Mouse (Mus musculus): ENCODE data around the gene Hoxd4.

Hoxd4 gene

DNA sequence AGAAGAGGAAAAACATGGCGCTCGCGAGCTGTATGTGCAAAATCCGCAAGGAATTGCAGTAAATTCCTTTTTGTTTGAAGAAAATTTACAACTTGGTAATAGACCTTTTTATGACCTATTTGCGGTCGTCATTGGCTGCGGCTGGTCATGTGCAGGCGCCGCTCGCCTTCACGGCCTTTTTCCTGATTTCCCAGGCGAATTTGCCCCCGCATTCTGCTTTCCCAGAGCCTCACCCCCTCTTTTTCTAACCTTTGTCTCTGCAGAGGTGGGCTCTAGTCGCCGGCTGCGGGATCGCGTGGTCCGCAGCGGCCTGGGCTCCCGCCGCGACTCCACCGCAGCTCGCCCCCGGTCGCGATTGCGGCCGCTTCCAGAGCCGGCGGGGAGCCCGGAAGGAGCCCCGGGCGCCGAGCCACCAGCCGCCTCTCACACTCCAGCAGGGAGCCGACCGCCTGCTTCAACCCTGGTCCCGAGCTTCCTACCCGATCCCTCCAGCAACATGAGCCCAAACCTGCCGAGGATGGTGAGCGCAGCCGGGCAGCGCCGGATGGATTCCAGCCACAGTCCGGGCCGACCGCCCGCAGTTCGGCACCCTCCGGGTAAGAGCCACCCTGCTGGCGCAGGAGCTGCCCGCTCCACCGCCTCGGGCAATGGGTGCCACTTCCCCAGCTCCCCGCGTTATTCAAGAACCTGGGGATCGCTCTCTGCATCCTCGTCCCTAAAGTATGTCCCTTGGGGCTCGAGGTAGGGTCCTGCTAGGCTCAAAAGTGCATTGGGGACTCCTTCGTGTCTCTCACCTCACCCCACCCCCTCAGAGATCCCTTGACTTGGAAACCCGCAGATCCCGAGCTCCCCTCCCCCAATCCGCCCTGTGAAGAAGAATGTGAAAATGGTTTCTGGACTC lies at the start of gene Hoxd4, which contains the start of gene Hoxd3:
Gene Hoxd4 (plus strand): TSS at position 209 of the 901 bp plus-strand sequence.
Gene Hoxd3 (plus strand): TSS at position 207 of the 901 bp plus-strand sequence.
- no peak for DNase-seq (ENCODE audit: low spot score)

- peak; percentile 61 for DNase-seq (ENCODE audit: low spot score)
These were observed 48.3 kb upstream of the Hoxd4 start for GRCm38 (mm10) chr2:74663291-74663925.

GRCm38 (mm10) chr2:74666411-74666810 lies 45.3 kb upstream of the Hoxd4 start:
- no peak for DNase-seq (ENCODE audit: low spot score)

DNA sequence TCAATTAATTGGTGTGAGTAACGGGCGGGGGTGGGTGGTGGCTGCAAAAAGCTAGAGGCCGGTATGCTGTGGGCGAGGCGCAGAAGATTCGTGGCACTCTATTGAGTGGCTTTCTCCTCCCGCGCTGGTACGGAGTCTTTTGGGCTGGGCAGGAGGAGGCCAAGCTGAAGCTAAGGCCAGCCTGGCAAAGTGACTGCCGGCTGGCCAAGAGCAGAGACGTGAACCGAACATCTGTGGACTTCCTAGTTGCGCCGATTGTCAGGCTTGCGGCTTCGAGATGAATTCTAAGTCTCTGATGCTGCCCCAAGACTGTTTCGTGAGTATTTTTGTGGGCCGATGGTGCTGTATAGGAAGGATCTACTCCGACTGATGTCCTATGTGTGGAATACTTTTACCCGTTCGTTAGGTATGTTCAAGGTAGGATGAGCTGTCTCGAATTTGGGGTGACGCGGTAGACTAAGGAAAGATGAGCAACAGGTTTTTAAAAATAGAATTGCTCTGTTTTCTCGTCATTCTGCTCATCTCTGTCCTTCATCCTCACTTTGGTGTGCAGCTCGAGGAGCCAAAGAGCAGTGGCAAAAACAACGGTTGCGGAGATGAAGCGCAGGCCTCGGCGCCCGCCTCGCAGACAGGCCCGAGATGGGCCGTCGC lies 44.4 kb upstream of the Hoxd4 start:
- DNase-seq (ENCODE audit: low spot score) = no peak

DNA sequence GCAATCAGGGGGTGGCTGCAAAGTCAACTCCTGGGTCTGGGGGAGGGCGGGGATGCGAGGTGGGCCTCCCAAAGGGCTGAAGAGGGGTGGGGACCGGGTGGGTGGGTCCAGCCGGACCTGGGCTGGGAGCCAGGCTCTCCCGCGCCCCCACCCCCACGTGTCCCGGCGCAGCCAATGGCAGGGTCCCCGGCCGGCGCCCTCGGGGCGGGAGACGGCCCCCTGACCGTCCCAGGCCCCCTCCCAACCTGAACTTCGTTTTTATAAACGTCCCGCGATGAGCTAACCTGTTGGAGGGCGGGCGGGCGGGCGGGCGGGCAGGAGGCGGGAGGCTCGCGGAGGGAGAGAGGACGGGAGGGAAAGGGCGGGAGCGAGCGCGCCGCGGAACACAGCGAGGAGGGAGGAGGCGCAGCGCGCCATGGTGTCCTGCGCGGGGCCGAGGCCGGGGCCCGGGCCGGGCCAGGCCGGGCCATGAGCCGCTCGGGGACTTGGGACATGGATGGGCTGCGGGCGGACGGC lies 43.8 kb upstream of the Hoxd4 start, which contains the start of gene Hoxd13:
Gene Hoxd13 (plus strand): TSS at position 469 of the 516 bp plus-strand sequence.
- DNase-seq (ENCODE audit: low spot score) = no peak

DNA sequence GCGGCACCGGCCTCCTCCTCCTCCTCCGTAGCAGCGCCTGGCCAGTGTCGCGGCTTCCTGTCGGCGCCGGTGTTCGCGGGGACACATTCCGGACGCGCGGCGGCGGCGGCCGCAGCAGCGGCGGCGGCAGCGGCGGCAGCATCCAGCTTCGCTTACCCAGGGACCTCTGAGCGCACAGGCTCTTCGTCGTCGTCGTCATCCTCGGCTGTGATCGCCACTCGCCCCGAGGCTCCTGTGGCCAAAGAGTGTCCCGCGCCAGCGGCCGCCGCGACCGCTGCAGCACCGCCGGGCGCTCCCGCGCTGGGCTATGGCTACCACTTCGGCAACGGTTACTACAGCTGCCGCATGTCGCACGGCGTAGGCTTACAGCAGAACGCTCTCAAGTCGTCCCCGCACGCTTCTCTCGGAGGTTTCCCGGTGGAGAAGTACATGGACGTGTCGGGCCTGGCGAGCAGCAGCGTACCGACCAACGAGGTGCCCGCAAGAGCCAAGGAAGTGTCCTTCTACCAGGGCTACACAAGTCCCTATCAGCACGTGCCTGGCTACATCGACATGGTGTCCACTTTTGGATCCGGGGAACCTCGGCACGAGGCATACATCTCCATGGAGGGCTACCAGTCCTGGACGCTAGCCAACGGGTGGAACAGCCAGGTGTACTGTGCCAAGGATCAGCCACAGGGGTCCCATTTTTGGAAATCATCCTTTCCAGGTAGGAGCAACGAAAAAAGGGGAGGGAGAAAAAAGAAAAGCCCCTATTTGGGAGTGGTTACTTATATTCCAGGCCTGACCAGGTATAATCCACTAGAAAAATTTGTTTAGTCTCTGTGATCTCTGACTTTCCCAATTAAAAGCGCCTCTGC lies 43.1 kb upstream of the Hoxd4 start:
- no peak for DNase-seq (ENCODE audit: low spot score)

GRCm38 (mm10) chr2:74669230-74669578 lies 42.5 kb upstream of the Hoxd4 start:
- DNase-seq (ENCODE audit: low spot score) = no peak

GRCm38 (mm10) chr2:74669650-74670235 lies 42.0 kb upstream of the Hoxd4 start:
- DNase-seq (ENCODE audit: low spot score) = no peak

DNA sequence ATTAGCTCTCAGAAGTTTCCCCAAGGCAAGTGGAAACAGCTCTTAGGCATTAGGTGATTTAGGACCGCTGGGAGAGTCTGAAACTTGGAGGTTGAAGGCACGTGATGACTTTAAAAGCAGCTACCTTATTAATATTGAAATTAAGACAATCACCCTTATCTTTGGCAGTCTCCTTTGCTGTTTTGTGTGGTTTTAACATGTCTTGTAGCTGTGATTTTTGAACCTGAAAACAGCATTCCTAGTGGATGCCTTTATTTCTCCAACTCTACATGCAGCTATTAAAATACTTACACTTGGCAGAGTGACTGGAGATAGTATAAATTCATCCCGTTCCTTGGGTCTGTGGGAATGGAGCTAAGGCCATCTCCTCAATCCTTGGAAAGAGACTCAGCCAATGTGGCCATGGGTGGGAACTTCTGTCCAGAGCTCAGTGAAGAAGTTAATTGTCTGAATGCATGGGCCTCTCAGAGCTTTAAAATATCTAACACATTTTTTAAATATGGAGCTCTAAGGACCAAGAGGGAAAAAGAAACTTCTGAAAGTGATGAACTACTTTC lies 41.0 kb upstream of the Hoxd4 start:
- DNase-seq (ENCODE audit: low spot score) = no peak

GRCm38 (mm10) chr2:74671847-74672246 lies 39.9 kb upstream of the Hoxd4 start:
- DNase-seq (ENCODE audit: low spot score) = no peak

- no peak for DNase-seq (ENCODE audit: low spot score)
These were observed 39.0 kb upstream of the Hoxd4 start for GRCm38 (mm10) chr2:74672481-74673362.

DNA sequence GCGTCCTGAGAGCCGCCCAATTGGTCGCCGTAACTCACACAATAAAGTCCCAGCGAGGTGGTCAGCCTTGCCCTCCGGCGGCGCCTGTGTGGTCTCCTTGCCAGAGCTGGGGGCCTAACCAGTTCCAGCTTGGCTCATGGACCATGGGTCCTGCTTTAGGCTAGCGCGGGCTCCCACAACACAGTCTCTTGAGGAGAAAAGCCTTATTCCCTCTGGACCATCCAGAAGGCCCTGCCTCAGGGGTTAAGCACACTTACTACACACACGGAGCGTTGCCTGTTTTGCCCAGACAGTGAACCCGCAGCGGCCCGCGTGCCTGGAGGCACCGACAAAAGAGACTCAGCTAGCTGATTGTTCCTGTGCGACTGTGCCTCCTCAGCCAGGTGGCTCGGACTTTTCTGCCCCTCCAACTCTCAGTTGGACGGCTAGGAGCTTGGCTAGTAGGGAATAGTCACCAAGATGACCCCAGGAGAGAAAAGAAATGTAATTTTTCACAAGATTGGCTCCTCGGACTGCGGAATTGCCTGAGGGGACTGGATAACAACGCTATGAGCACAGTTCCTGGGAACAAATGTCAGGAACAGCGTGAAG lies 37.8 kb upstream of the Hoxd4 start:
- no peak for DNase-seq (ENCODE audit: low spot score)

- DNase-seq (ENCODE audit: low spot score) = no peak
These were observed 36.7 kb upstream of the Hoxd4 start, which contains the start of gene Hoxd12 for GRCm38 (mm10) chr2:74674881-74675665. Gene Hoxd12, plus strand, starts transcription at chr2:74675013.

GRCm38 (mm10) chr2:74675666-74676282 lies 36.0 kb upstream of the Hoxd4 start:
- no peak for DNase-seq (ENCODE audit: low spot score)

DNA sequence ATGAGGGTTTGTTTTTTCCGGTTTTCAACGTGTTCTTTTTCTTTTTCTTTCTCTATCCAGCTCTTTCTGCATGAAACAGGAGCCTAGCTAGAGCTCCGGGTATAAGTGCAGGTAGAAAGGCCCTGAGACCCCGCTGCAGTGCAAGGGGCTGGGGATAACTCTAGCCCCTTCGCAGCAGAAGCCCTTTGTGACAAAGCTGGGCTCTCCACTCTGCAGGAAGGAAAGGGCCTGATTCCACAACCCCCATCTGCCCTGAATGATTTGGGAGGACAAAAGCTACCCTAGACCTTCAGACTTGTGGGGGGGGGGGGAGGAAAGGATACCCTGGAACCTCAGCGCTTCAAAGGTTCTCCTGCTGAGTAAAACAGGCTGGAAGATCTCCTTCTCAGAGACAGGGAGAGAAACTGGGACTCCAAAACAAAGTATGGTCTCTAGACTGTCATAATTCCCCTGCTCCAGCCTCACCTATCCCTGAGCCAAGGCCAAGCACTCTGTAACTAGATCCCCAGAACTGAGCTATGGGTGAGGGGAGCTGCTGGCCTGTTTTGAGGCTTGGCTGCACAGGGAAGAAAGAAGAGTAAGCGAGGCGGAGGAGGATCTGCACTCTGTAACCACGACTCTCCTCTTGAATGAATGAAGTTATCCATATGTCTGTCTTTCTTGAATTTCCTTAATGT lies 35.2 kb upstream of the Hoxd4 start:
- no peak for DNase-seq (ENCODE audit: low spot score)

DNA sequence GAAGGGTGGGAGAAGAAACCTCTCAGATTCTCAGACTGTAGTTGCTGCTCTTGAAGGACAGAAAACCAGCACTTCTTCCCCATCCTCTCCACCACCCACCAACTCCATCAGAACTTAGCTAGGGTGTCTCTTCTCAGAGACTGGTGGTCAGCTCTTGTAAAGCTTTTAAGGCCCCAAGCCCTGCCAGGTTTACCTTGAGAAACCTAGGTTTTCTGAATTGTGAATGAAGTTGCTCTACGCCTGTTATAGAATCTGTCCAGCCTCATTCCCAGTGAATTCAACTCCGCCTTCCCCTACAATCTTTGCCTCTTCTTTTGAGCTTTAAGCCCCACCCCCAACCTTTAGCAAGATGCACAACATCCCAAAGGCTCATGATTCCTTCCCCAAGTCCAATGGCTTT lies 34.6 kb upstream of the Hoxd4 start:
- DNase-seq (ENCODE audit: low spot score) = no peak

- DNase-seq (ENCODE audit: low spot score) = no peak
These were observed 32.7 kb upstream of the Hoxd4 start, which contains the start of gene Hoxd11 for GRCm38 (mm10) chr2:74678891-74679595. Gene Hoxd11, plus strand, starts transcription at chr2:74679557.
